Mouse (Mus musculus): Measurements from ENCODE around the gene Zfp786. TPM values are rescaled to one million over a fixed set of nuclear protein-coding genes. Genes with fewer than 3 reads are reported as not detected.

Zfp786 gene
- total and polyA plus RNA-seq, 3 experiments, result 1.3 to 2.0 TPM; not detected in 1

- peaks cover 16% of the 10 kb centered on the region in 2 experiments for H3K4me1 ChIP-seq (ENCODE audit: control insufficient read depth in 1 of 2, insufficient read depth in 2 of 2, low read length in 2 of 2)
- no peak overlapping the region for H3K4me3 ChIP-seq (ENCODE audit: control insufficient read depth in 1 of 2, insufficient read depth in 1 of 2, low read depth in 2 of 2, low read length in 2 of 2)
- H3K27me3 ChIP-seq (ENCODE audit: control insufficient read depth in 1 of 2, insufficient read depth in 2 of 2, low read length in 2 of 2), result no peaks in the 10 kb centered on the region
- TF ChIP-seq CHD2 (IDR thresholded peaks at IDR 0.05; ENCODE audit: low read length), result no peak
- peak; percentile 29; the same call in 1 of the 2 replicates for TF ChIP-seq MXI1 (IDR thresholded peaks at IDR 0.05; ENCODE audit: low read depth, low read length)
- TF ChIP-seq RAD21 (IDR thresholded peaks at IDR 0.05; ENCODE audit: low read depth, low read length), result no peak
- no peak for TF ChIP-seq ETS1 (IDR thresholded peaks at IDR 0.05; ENCODE audit: low read depth, low read length)
- no peak for TF ChIP-seq USF1 (IDR thresholded peaks at IDR 0.05; ENCODE audit: low read depth, low read length)
- TF ChIP-seq TAL1 (IDR thresholded peaks at IDR 0.05; ENCODE audit: low read length), result peak; percentile 25; the same call in 1 of the 2 replicates
- TF ChIP-seq JUND (IDR thresholded peaks at IDR 0.05; ENCODE audit: low read depth, low read length), result no peak
- TF ChIP-seq MEF2A (IDR thresholded peaks at IDR 0.05; ENCODE audit: extremely low read depth, insufficient replicate concordance, low read depth, low read length, poor library complexity, severe bottlenecking), result no peak
- 0 out of 2 replicates have a peak, but pooled peaks have one; percentile 22 for TF ChIP-seq GATA1 (IDR thresholded peaks at IDR 0.05; ENCODE audit: low read depth, low read length)
- no peak for TF ChIP-seq ZC3H11A (IDR thresholded peaks at IDR 0.05; ENCODE audit: low read depth, low read length)
- no peak for TF ChIP-seq USF2 (IDR thresholded peaks at IDR 0.05; ENCODE audit: borderline replicate concordance in 1 of 2, insufficient read depth in 1 of 2, low read depth in 1 of 2, low read length in 2 of 2)
- no peak for TF ChIP-seq POLR2AphosphoS2 (IDR thresholded peaks at IDR 0.05; ENCODE audit: low read length)
- TF ChIP-seq ZMIZ1 (IDR thresholded peaks at IDR 0.05; ENCODE audit: low read depth, low read length), result no peak
- TF ChIP-seq MAZ (IDR thresholded peaks at IDR 0.05; ENCODE audit: low read depth, low read length), result no peak
- TF ChIP-seq EP300 (IDR thresholded peaks at IDR 0.05; ENCODE audit: low read depth in 1 of 2, low read length in 2 of 2), result peak; percentile 32 to 39; a peak in 2 of 4 replicates
- TF ChIP-seq TCF12 (IDR thresholded peaks at IDR 0.05; ENCODE audit: low read depth, low read length), result no peak
- no peak for TF ChIP-seq ZNF384 (IDR thresholded peaks at IDR 0.05; ENCODE audit: low read depth, low read length)
- 0 out of 2 replicates have a peak, but pooled peaks have one; percentile 17 for TF ChIP-seq RCOR1 (IDR thresholded peaks at IDR 0.05; ENCODE audit: low read depth, low read length)
- H3K9ac ChIP-seq (ENCODE audit: control insufficient read depth, low read depth, low read length, poor library complexity, severe bottlenecking), result no peak overlapping the region
- peak; percentile 39 for DNase-seq (ENCODE audit: low read depth, low spot score)
- no peaks in the 10 kb centered on the region for H3K9me3 ChIP-seq (replicated peaks; ENCODE audit: insufficient read depth, low read length)
- peaks cover 8 to 31% of the 10 kb centered on the region in 2 experiments for H3K36me3 ChIP-seq (ENCODE audit: control insufficient read depth in 1 of 2, insufficient read depth in 2 of 2, low read length in 2 of 2)
- H3K27ac ChIP-seq (ENCODE audit: control insufficient read depth, low read depth, low read length), result peak overlapping the region; percentile 55
- peaks cover 11% of the 10 kb centered on the region; the same call in 1 of the 2 replicates for H3K79me2 ChIP-seq (ENCODE audit: control insufficient read depth, insufficient read depth, low read length, poor library complexity)
Measured at GRCm38 (mm10) chr6:47842337-47842736, 11.7 kb upstream of the Zfp786 start.

- Histone ChIP-seq H3K27me3 (ENCODE audit: control insufficient read depth in 1 of 2, insufficient read depth in 2 of 2, low read length in 2 of 2) (no peaks in the 10 kb centered on the region), H3K36me3 (ENCODE audit: control insufficient read depth in 1 of 2, insufficient read depth in 2 of 2, low read length in 2 of 2) (peaks cover 6 to 36% of the 10 kb centered on the region in 2 experiments; a peak in 3 of 4 replicates), H3K4me3 (ENCODE audit: control insufficient read depth in 1 of 2, insufficient read depth in 1 of 2, low read depth in 2 of 2, low read length in 2 of 2) (no peak overlapping the region), H3K9me3 (replicated peaks; ENCODE audit: insufficient read depth, low read length) (no peaks in the 10 kb centered on the region), H3K9ac (ENCODE audit: control insufficient read depth, low read depth, low read length, poor library complexity, severe bottlenecking) (no peak overlapping the region), H3K79me2 (ENCODE audit: control insufficient read depth, insufficient read depth, low read length, poor library complexity) (peaks cover 11% of the 10 kb centered on the region; the same call in 1 of the 2 replicates), H3K27ac (ENCODE audit: control insufficient read depth, low read depth, low read length) (peak overlapping the region; percentile 55), H3K4me1 (ENCODE audit: control insufficient read depth in 1 of 2, insufficient read depth in 2 of 2, low read length in 2 of 2) (peaks cover 16 to 21% of the 10 kb centered on the region in 2 experiments)
- peak; percentile 63 for DNase-seq (ENCODE audit: low read depth, low spot score)
- no peak for TF ChIP-seq ZKSCAN1 (IDR thresholded peaks at IDR 0.05; ENCODE audit: low read depth, low read length)
- TF ChIP-seq RCOR1 (IDR thresholded peaks at IDR 0.05; ENCODE audit: low read depth, low read length), result no peak
- peak in 1 of 2 experiments; percentile 75; a peak in 2 of 4 replicates for TF ChIP-seq EP300 (IDR thresholded peaks at IDR 0.05; ENCODE audit: low read depth in 1 of 2, low read length in 2 of 2)
- TF ChIP-seq NELFE (IDR thresholded peaks at IDR 0.05; ENCODE audit: low read depth, low read length), result no peak
- TF ChIP-seq CHD1 (IDR thresholded peaks at IDR 0.05; ENCODE audit: low read depth, low read length), result no peak
- TF ChIP-seq E2F4 (IDR thresholded peaks at IDR 0.05; ENCODE audit: borderline replicate concordance, low read depth, low read length), result no peak
- TF ChIP-seq RAD21 (IDR thresholded peaks at IDR 0.05; ENCODE audit: low read depth, low read length), result no peak
- TF ChIP-seq SMC3 (IDR thresholded peaks at IDR 0.05; ENCODE audit: low read depth, low read length), result no peak
- TF ChIP-seq BHLHE40 (IDR thresholded peaks at IDR 0.05; ENCODE audit: borderline replicate concordance, low read depth, low read length), result no peak
- 0 out of 2 replicates have a peak, but pooled peaks have one; percentile 36 for TF ChIP-seq ETS1 (IDR thresholded peaks at IDR 0.05; ENCODE audit: low read depth, low read length)
- no peak for TF ChIP-seq HCFC1 (IDR thresholded peaks at IDR 0.05; ENCODE audit: low read depth, low read length)
- no peak for TF ChIP-seq ZMIZ1 (IDR thresholded peaks at IDR 0.05; ENCODE audit: low read depth, low read length)
- TF ChIP-seq SIN3A (IDR thresholded peaks at IDR 0.05; ENCODE audit: low read length), result peak; percentile 43; the same call in 1 of the 2 replicates
- TF ChIP-seq MXI1 (IDR thresholded peaks at IDR 0.05; ENCODE audit: low read depth, low read length), result no peak
- no peak for TF ChIP-seq MEF2A (IDR thresholded peaks at IDR 0.05; ENCODE audit: extremely low read depth, insufficient replicate concordance, low read depth, low read length, poor library complexity, severe bottlenecking)
- no peak for TF ChIP-seq CHD2 (IDR thresholded peaks at IDR 0.05; ENCODE audit: low read length)
- no peak for TF ChIP-seq POLR2AphosphoS2 (IDR thresholded peaks at IDR 0.05; ENCODE audit: low read length)
- TF ChIP-seq NRF1 (IDR thresholded peaks at IDR 0.05; ENCODE audit: insufficient read depth, low read depth, low read length, poor library complexity, severe bottlenecking), result no peak
- TF ChIP-seq MYB (IDR thresholded peaks at IDR 0.05; ENCODE audit: low read depth, low read length), result no peak
- no peak for TF ChIP-seq USF1 (IDR thresholded peaks at IDR 0.05; ENCODE audit: low read depth, low read length)
- no peak for TF ChIP-seq ZC3H11A (IDR thresholded peaks at IDR 0.05; ENCODE audit: low read depth, low read length)
Measured at GRCm38 (mm10) chr6:47841831-47842230, 11.2 kb upstream of the Zfp786 start.

Measured in MEL (cell line).